Mouse (Mus musculus) stomach, postnatal 0 days (tissue): ENCODE results near the gene Apof. TPM values are rescaled to one million over a fixed set of nuclear protein-coding genes. Genes with fewer than 3 reads are reported as not detected.

Source experiments
- ATAC-seq: fragments of 200-750 bp; cut with Nextera tagmentation; 2 replicates; pipeline ENCODE4 v1.8.0; 2017; ENCODE audit not compliant: low FRiP score, low TSS enrichment
- DNase-seq: peaks from one replicate; pipeline ENCODE4 v3.0.0-alpha.2; 2016; ENCODE audit warnings: low spot score
- H3K27ac ChIP-seq: fragments of 300-500 bp; sonication (generic); replicated peaks from 2 replicates; pipeline ENCODE4 v1.5.1; 2014; ENCODE audit warnings: mild to moderate bottlenecking, control low read depth
- H3K27me3 ChIP-seq: fragments of 300-500 bp; sonication (generic); 2 replicates; pipeline ENCODE4 v1.6.1; 2014; ENCODE audit warnings: low read length; ENCODE audit not compliant: control insufficient read depth, insufficient read depth
- H3K36me3 ChIP-seq: fragments of 300-500 bp; sonication (generic); 2 replicates; pipeline ENCODE4 v1.6.1; 2014; ENCODE audit warnings: low read length, mixed read lengths; ENCODE audit not compliant: control insufficient read depth, insufficient read depth
- H3K4me1 ChIP-seq: fragments of 300-500 bp; sonication (generic); replicated peaks from 2 replicates; pipeline ENCODE4 v1.6.1; 2014; ENCODE audit warnings: antibody characterized with exemption; ENCODE audit not compliant: control insufficient read depth, insufficient read depth
- H3K4me2 ChIP-seq: fragments of 300-500 bp; sonication (generic); replicated peaks from 2 replicates; pipeline ENCODE4 v1.6.1; 2014; ENCODE audit warnings: low read depth, mild to moderate bottlenecking, control low read depth, moderate library complexity
- H3K4me3 ChIP-seq: fragments of 300-500 bp; sonication (generic); 2 replicates; pipeline ENCODE4 v1.5.1; 2014; ENCODE audit warnings: low read depth, low read length, control low read depth
- H3K9ac ChIP-seq: fragments of 300-500 bp; sonication (generic); 2 replicates; pipeline ENCODE4 v1.6.1; 2014; ENCODE audit warnings: mild to moderate bottlenecking, low read length, control low read depth, mixed read lengths
- H3K9me3 ChIP-seq: fragments of 300-500 bp; sonication (generic); 2 replicates; pipeline ENCODE4 v1.6.1; 2016; ENCODE audit warnings: low read length; ENCODE audit not compliant: control insufficient read depth
- CTCF ChIP-seq: IDR thresholded peaks from 2 replicates; pipeline ENCODE4 v1.5.1; 2016; ENCODE audit warnings: antibody characterized with exemption, low read depth, mild to moderate bottlenecking, moderate library complexity
- EP300 ChIP-seq: optimal IDR thresholded peaks from 2 replicates; pipeline ENCODE3; 2016; ENCODE audit warnings: antibody characterized with exemption
- WGBS: fragments of 180-500 bp; shearing (Covaris S2); extraction: QIAGEN DNeasy Blood & Tissue Kit; methylation state at CpG from one replicate; pipeline ENCODE4 v1.1.7; 2014; 5-methylcytosine and 5-hydroxymethylcytosine counted together
- polyA plus RNA-seq: library from polyadenylated mRNA; unstranded; fragments of >200 nt; fragmentation: Nextera tagmentation; extraction: Ambion mirVana; gene quantifications from 2 replicates; pipeline ENCODE4 v1.2.1, GENCODE M21; 2015

Gene Apof
- polyA plus RNA-seq, 1 experiment from 2014 or later: 1.1 TPM

- TF ChIP-seq EP300 (no peak), CTCF (no peak)
- no peak overlapping the region for H3K4me3 ChIP-seq
- H3K9me3 ChIP-seq: no peaks in the 10 kb centered on the region
- no peaks in the 10 kb centered on the region for H3K4me1 ChIP-seq
- H3K4me2 ChIP-seq: no peak overlapping the region
- no peaks in the 10 kb centered on the region for H3K27me3 ChIP-seq
- ATAC-seq: no peak
- H3K27ac ChIP-seq: no peak overlapping the region
- H3K9ac ChIP-seq: no peak overlapping the region
- DNase-seq: no peak
- H3K36me3 ChIP-seq: no peaks in the 10 kb centered on the region
- 77% methylated on average over 22 of the region's 22 CpGs for WGBS
These were observed 6.2 kb upstream of the Apof start for GRCm38 (mm10) chr10:128262300-128262699.

GRCm38 (mm10) chr10:128263393-128264310 lies 4.8 kb upstream of the Apof start:
- no peak overlapping the region for H3K27ac ChIP-seq
- no peaks in the 10 kb centered on the region for H3K9me3 ChIP-seq
- no peaks in the 10 kb centered on the region for H3K4me1 ChIP-seq
- ATAC-seq (no peak), DNase-seq (no peak)
- no peaks in the 10 kb centered on the region for H3K36me3 ChIP-seq
- H3K4me3 ChIP-seq: no peak overlapping the region
- TF ChIP-seq CTCF: no peak
- no peak for TF ChIP-seq EP300
- no peaks in the 10 kb centered on the region for H3K27me3 ChIP-seq
- 66% methylated on average over 6 of the region's 6 CpGs for WGBS
- no peak overlapping the region for H3K4me2 ChIP-seq
- H3K9ac ChIP-seq: no peak overlapping the region

GRCm38 (mm10) chr10:128269206-128269910 lies 887 bp downstream of the Apof start:
- Histone ChIP-seq H3K4me3 (peak overlapping the region; percentile 84), H3K4me2 (peak overlapping the region; percentile 64)
- 90% methylated on average over 16 of the region's 16 CpGs for WGBS

GRCm38 (mm10) chr10:128270287-128270841 lies 1.9 kb downstream of the Apof start, which contains the start of gene Stat2:
Stat2 (plus strand) TSS chr10:128270559.
- Histone ChIP-seq H3K4me3 (peak within 1 kb of the TSS; percentile 84), H3K9me3 (no peaks in the 10 kb centered on the region), H3K4me2 (peak within 1 kb of the TSS; percentile 64), H3K36me3 (no peaks in the 10 kb centered on the region), H3K27ac (peak within 1 kb of the TSS; percentile 85), H3K4me1 (no peaks in the 10 kb centered on the region; the same call in 1 of the 2 replicates), H3K27me3 (no peaks in the 10 kb centered on the region), H3K9ac (peak within 1 kb of the TSS; percentile 76)
- peak; percentile 99 for DNase-seq
- WGBS: under 1% methylated on average over 42 of the region's 43 CpGs
- peak; percentile 99 for ATAC-seq
- TF ChIP-seq EP300 (peak; percentile 84), CTCF (no peak)

More at GRCm38 (mm10) chr10:128269206-128269910, 887 bp downstream of the Apof start:
- Histone ChIP-seq H3K9me3 (no peaks in the 10 kb centered on the region), H3K9ac (no peak overlapping the region), H3K27ac (0 out of 2 replicates have a peak overlapping the region, but pooled peaks have one; percentile 8), H3K36me3 (no peaks in the 10 kb centered on the region), H3K4me1 (no peaks in the 10 kb centered on the region; the same call in 1 of the 2 replicates), H3K27me3 (no peaks in the 10 kb centered on the region)
- no peak for DNase-seq
- no peak for ATAC-seq
- TF ChIP-seq EP300 (no peak), CTCF (no peak)

GRCm38 (mm10) chr10:128270866-128271265 lies 2.4 kb downstream of the Apof start:
- H3K27me3 ChIP-seq: no peaks in the 10 kb centered on the region
- DNase-seq: no peak
- peak overlapping the region; percentile 76 for H3K9ac ChIP-seq
- ATAC-seq: no peak
- no peaks in the 10 kb centered on the region; the same call in 1 of the 2 replicates for H3K4me1 ChIP-seq
- WGBS: 35% methylated on average over 7 of the region's 7 CpGs
- peak; percentile 38 for TF ChIP-seq CTCF
- no peak for TF ChIP-seq EP300
- peak overlapping the region; percentile 64 for H3K4me2 ChIP-seq
- no peaks in the 10 kb centered on the region for H3K9me3 ChIP-seq
- peak overlapping the region; percentile 85 for H3K27ac ChIP-seq
- H3K4me3 ChIP-seq: peak overlapping the region; percentile 84
- H3K36me3 ChIP-seq: no peaks in the 10 kb centered on the region
